In the genomic region with DNA sequence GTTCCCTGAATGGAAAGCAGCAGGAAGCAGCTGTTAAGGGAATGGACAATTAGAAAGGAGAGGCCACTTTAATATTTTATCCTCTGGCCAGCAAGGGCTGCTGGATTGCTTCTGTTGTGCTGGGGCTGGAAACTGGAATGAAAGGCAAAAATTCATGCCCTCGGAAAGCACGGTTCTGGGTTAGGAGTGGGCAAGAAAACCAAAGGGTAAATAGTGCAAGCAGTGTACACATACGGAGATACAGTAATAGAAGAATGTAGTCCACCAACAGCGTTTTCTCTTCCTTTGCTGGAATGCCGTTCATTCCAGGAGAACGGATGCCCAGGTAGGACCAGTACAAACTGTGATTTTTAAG, we compare ENCODE assay signal across 9 mouse cellular contexts. TPM values are rescaled to one million over a fixed set of nuclear protein-coding genes. Genes with fewer than 3 reads are reported as not detected.
DNase-seq lines count a peak whose midpoint lies in the region; ATAC-seq lines count a peak whose summit lies in the region.
"Had no signal": no experiment of that assay in that cellular context is flagged by ENCODE, and none has a peak within 500 bp of the region (broad histone marks: within the 10 kb centered on the region; RNA-seq: fewer than 3 reads in every experiment).

No protein-coding gene starts in this region.

- H3K9ac ChIP-seq in heart, embryonic 15.5 days: no peak overlapping the region
- no peak overlapping the region for H3K9ac ChIP-seq in midbrain, embryonic 13.5 days (replicated peaks)
- no peak overlapping the region for H3K9ac ChIP-seq in limb, embryonic 12.5 days (replicated peaks)

- H3K27me3 ChIP-seq in heart, embryonic 15.5 days: no peaks in the 10 kb centered on the region
- no peaks in the 10 kb centered on the region for H3K27me3 ChIP-seq in midbrain, embryonic 13.5 days
- H3K27me3 ChIP-seq in midbrain, embryonic 10.5 days (ENCODE audit: low read depth, poor library complexity, severe bottlenecking): no peaks in the 10 kb centered on the region
- no peaks in the 10 kb centered on the region for H3K27me3 ChIP-seq in limb, embryonic 12.5 days
- H3K27me3 ChIP-seq: CH12.LX had no signal

- no peaks in the 10 kb centered on the region for H3K36me3 ChIP-seq in heart, embryonic 15.5 days
- H3K36me3 ChIP-seq in midbrain, embryonic 13.5 days: no peaks in the 10 kb centered on the region
- no peaks in the 10 kb centered on the region for H3K36me3 ChIP-seq in midbrain, embryonic 10.5 days
- H3K36me3 ChIP-seq in limb, embryonic 12.5 days: no peaks in the 10 kb centered on the region

- H3K4me3 ChIP-seq in heart, embryonic 15.5 days: no peak overlapping the region
- H3K4me3 ChIP-seq in midbrain, embryonic 13.5 days (replicated peaks): no peak overlapping the region
- no peak overlapping the region for H3K4me3 ChIP-seq in midbrain, embryonic 10.5 days
- H3K4me3 ChIP-seq in limb, embryonic 12.5 days (replicated peaks): no peak overlapping the region

- no peak for ATAC-seq in heart, embryonic 15.5 days (replicated peaks; ENCODE audit: insufficient number of reproducible peaks, insufficient read depth, low FRiP score, low read depth)
- ATAC-seq in midbrain, embryonic 13.5 days: no peak
- ATAC-seq in limb, embryonic 12.5 days (ENCODE audit: insufficient number of reproducible peaks, insufficient read depth, low FRiP score, low TSS enrichment, low read depth): no peak

- intact Hi-C loops in heart, postnatal 25 days (cut with DNase I): loop anchor here (5.0 kb wide), 1 partner anchor 75 kb away; no protein-coding TSS in a partner anchor

- peaks cover 34% of the 10 kb centered on the region for H3K4me1 ChIP-seq in heart, embryonic 15.5 days (replicated peaks)
- 0 out of 2 replicates have a peak, but pooled peaks cover 6% of the 10 kb centered on the region for H3K4me1 ChIP-seq in midbrain, embryonic 13.5 days (replicated peaks)
- H3K4me1 ChIP-seq in midbrain, embryonic 10.5 days: peaks cover 7% of the 10 kb centered on the region; the same call in 1 of the 2 replicates
- H3K4me1 ChIP-seq in limb, embryonic 12.5 days (replicated peaks): peaks cover 26% of the 10 kb centered on the region

- DNase-seq in heart, postnatal 25 days (ENCODE audit: low spot score): no peak
- no peak for DNase-seq in midbrain, embryonic 10.5 days (ENCODE audit: low spot score)
- DNase-seq in adipocyte (ENCODE audit: low spot score): no peak
- DNase-seq in adrenal gland, postnatal 25 days: no peak
- DNase-seq in right cerebral cortex, adult 2 months (ENCODE audit: low spot score in 2 of 2): no peak

- peak overlapping the region; percentile 40 for H3K4me2 ChIP-seq in heart, embryonic 15.5 days
- H3K4me2 ChIP-seq in midbrain, embryonic 13.5 days (replicated peaks): no peak overlapping the region
- H3K4me2 ChIP-seq in limb, embryonic 12.5 days: no peak overlapping the region

- H3K9me3 ChIP-seq in heart, embryonic 15.5 days (replicated peaks): no peaks in the 10 kb centered on the region
- H3K9me3 ChIP-seq in midbrain, embryonic 13.5 days: no peaks in the 10 kb centered on the region
- no peaks in the 10 kb centered on the region; the same call in 1 of the 2 replicates for H3K9me3 ChIP-seq in midbrain, embryonic 10.5 days (replicated peaks)
- peaks cover 20% of the 10 kb centered on the region for H3K9me3 ChIP-seq in limb, embryonic 12.5 days

- 65% methylated on average over 6 of the region's 6 CpGs for WGBS in heart, embryonic 15.5 days
- 70% methylated on average over 6 of the region's 6 CpGs for WGBS in midbrain, embryonic 13.5 days
- WGBS in midbrain, embryonic 10.5 days: 91% methylated on average over 6 of the region's 6 CpGs
- 82% methylated on average over 6 of the region's 6 CpGs for WGBS in limb, embryonic 12.5 days

- peak overlapping the region; percentile 86 for H3K27ac ChIP-seq in heart, embryonic 15.5 days
- peak overlapping the region; percentile 35 for H3K27ac ChIP-seq in midbrain, embryonic 13.5 days
- no peak overlapping the region for H3K27ac ChIP-seq in midbrain, embryonic 10.5 days (replicated peaks)
- peak overlapping the region; percentile 82 for H3K27ac ChIP-seq in limb, embryonic 12.5 days

RNA-seq across cellular contexts. Expression of a gene that starts 50.8 kb away (rescaled TPM):
- polyA plus RNA-seq in heart, embryonic 15.5 days (2015; fragmentation: Nextera tagmentation; extraction: Ambion mirVana): 79.7 and 99.0 TPM in 2 replicates
- total RNA-seq in heart, postnatal 25 days (2021): 10 to 100 TPM; 79.9 to 87.0 TPM
- 149 and 153 TPM in 2 replicates for polyA plus RNA-seq in midbrain, embryonic 13.5 days (2015; fragmentation: Nextera tagmentation; extraction: Ambion mirVana)
- polyA plus RNA-seq in midbrain, embryonic 10.5 days (2016; fragmentation: Nextera tagmentation; extraction: Ambion mirVana): 135 and 155 TPM in 2 replicates
- polyA plus RNA-seq in limb, embryonic 12.5 days (2016; fragmentation: Nextera tagmentation; extraction: Ambion mirVana): 113 and 121 TPM in 2 replicates
- 145 and 150 TPM in 2 replicates for total RNA-seq in adrenal gland, postnatal 25 days (2021)
